Mouse (Mus musculus): ENCODE measurements around the gene Wap. TPM values are rescaled to one million over a fixed set of nuclear protein-coding genes. Genes with fewer than 3 reads are reported as not detected.

Wap gene
- total and polyA plus RNA-seq, 3 experiments, result not detected

- in situ Hi-C loops (cut with MboI; ENCODE audit: low pct_ligation_motif_present, low pct_unique_long_range_greater_than_20kb, low sequenced_read_pairs) (no loop called here), dilution Hi-C loops (cut with MboI; ENCODE audit: extremely low pct_ligation_motif_present, extremely low pct_unique_long_range_greater_than_20kb, low sequenced_read_pairs) (no loop called here)
- H3K9me3 ChIP-seq (replicated peaks; ENCODE audit: low read length), result no peaks in the 10 kb centered on the region
- H3K4me2 ChIP-seq (ENCODE audit: insufficient read depth, low read depth, poor library complexity, severe bottlenecking), result no peak overlapping the region
- H3K79me2 ChIP-seq (replicated peaks; ENCODE audit: control insufficient read depth, extremely low read depth, insufficient read depth, poor library complexity, severe bottlenecking), result no peaks in the 10 kb centered on the region
- TF ChIP-seq TBP (conservative IDR thresholded peaks at IDR 0.05; ENCODE audit: low read depth, low read length) (no peak), CHD2 (IDR thresholded peaks at IDR 0.05; ENCODE audit: low read length) (no peak), JUND (conservative IDR thresholded peaks at IDR 0.05; ENCODE audit: low read depth, low read length) (no peak), SIN3A (IDR thresholded peaks at IDR 0.05; ENCODE audit: low read length) (no peak), CTCF (conservative IDR thresholded peaks at IDR 0.05 in 1 of 2, IDR thresholded peaks at IDR 0.05 in 1 of 2; ENCODE audit: low read depth in 2 of 2, low read length in 2 of 2) (no peak), JUN (IDR thresholded peaks at IDR 0.05; ENCODE audit: insufficient read depth, low read depth, low read length) (no peak), GABPA (IDR thresholded peaks at IDR 0.05; ENCODE audit: insufficient replicate concordance, low read depth, low read length) (no peak), POLR2A (IDR thresholded peaks at IDR 0.05; ENCODE audit: low read depth, low read length) (no peak), ELF1 (IDR thresholded peaks at IDR 0.05; ENCODE audit: low read depth, low read length) (no peak), CHD1 (IDR thresholded peaks at IDR 0.05; ENCODE audit: low read depth, low read length) (no peak), ZMIZ1 (IDR thresholded peaks at IDR 0.05; ENCODE audit: low read depth, low read length) (no peak), MAZ (IDR thresholded peaks at IDR 0.05; ENCODE audit: low read depth, low read length) (no peak), KAT2A (IDR thresholded peaks at IDR 0.05; ENCODE audit: insufficient replicate concordance, low read length) (no peak), MAFK (IDR thresholded peaks at IDR 0.05; ENCODE audit: insufficient replicate concordance, low read length) (no peak), USF2 (conservative IDR thresholded peaks at IDR 0.05; ENCODE audit: low read depth, low read length) (no peak), SMC3 (IDR thresholded peaks at IDR 0.05; ENCODE audit: low read depth, low read length) (no peak), EP300 (IDR thresholded peaks at IDR 0.05; ENCODE audit: low read length) (no peak), ZNF384 (IDR thresholded peaks at IDR 0.05; ENCODE audit: low read depth, low read length) (no peak), RAD21 (IDR thresholded peaks at IDR 0.05; ENCODE audit: low read depth, low read length) (no peak)
- peaks cover 5 to 15% of the 10 kb centered on the region in 2 experiments; a peak in 2 of 4 replicates for H3K4me1 ChIP-seq (ENCODE audit: control insufficient read depth in 1 of 2, insufficient read depth in 2 of 2)
- H3K4me3 ChIP-seq (replicated peaks in 1 of 3; ENCODE audit: low read depth in 2 of 3, low read length in 2 of 3, poor library complexity in 1 of 3), result no peak overlapping the region
- no peak overlapping the region for H3K9ac ChIP-seq (ENCODE audit: insufficient read depth, low read depth)
- no peaks in the 10 kb centered on the region for H3K27me3 ChIP-seq (replicated peaks)
- no peak overlapping the region for H3K27ac ChIP-seq (ENCODE audit: insufficient read depth, low read depth)
- peaks cover 32 to 57% of the 10 kb centered on the region in 2 experiments for H3K36me3 ChIP-seq (replicated peaks in 1 of 2; ENCODE audit: control insufficient read depth in 1 of 2, insufficient read depth in 1 of 2, low read length in 1 of 2)
- DNase-seq (ENCODE audit: extremely low read depth), result no peak
These were observed 38.6 kb downstream of the Wap start for GRCm38 (mm10) chr11:6599831-6600230.

- Histone ChIP-seq H3K36me3 (replicated peaks in 1 of 2; ENCODE audit: control insufficient read depth in 1 of 2, insufficient read depth in 1 of 2, low read length in 1 of 2) (peaks cover 35 to 62% of the 10 kb centered on the region in 2 experiments), H3K79me2 (replicated peaks; ENCODE audit: control insufficient read depth, extremely low read depth, insufficient read depth, poor library complexity, severe bottlenecking) (no peaks in the 10 kb centered on the region), H3K9ac (ENCODE audit: insufficient read depth, low read depth) (no peak overlapping the region), H3K27ac (ENCODE audit: insufficient read depth, low read depth) (no peak overlapping the region), H3K4me2 (ENCODE audit: insufficient read depth, low read depth, poor library complexity, severe bottlenecking) (no peak overlapping the region), H3K4me3 (replicated peaks in 1 of 3; ENCODE audit: low read depth in 2 of 3, low read length in 2 of 3, poor library complexity in 1 of 3) (no peak overlapping the region), H3K4me1 (ENCODE audit: control insufficient read depth in 1 of 2, insufficient read depth in 2 of 2) (peaks cover 5 to 15% of the 10 kb centered on the region in 2 experiments; a peak in 2 of 4 replicates), H3K27me3 (replicated peaks) (no peaks in the 10 kb centered on the region), H3K9me3 (replicated peaks; ENCODE audit: low read length) (no peaks in the 10 kb centered on the region)
- in situ Hi-C loops (cut with MboI; ENCODE audit: low pct_ligation_motif_present, low pct_unique_long_range_greater_than_20kb, low sequenced_read_pairs), result no loop called here
- TF ChIP-seq ZNF384 (IDR thresholded peaks at IDR 0.05; ENCODE audit: low read depth, low read length), result no peak
- TF ChIP-seq IRF4 (IDR thresholded peaks at IDR 0.05; ENCODE audit: low read depth, low read length), result no peak
- no peak for TF ChIP-seq CHD2 (IDR thresholded peaks at IDR 0.05; ENCODE audit: low read length)
- TF ChIP-seq ZMIZ1 (IDR thresholded peaks at IDR 0.05; ENCODE audit: low read depth, low read length), result no peak
- no peak for TF ChIP-seq BHLHE40 (IDR thresholded peaks at IDR 0.05; ENCODE audit: low read depth, low read length)
- TF ChIP-seq ZC3H11A (IDR thresholded peaks at IDR 0.05; ENCODE audit: low read depth, low read length), result no peak
- no peak for TF ChIP-seq RAD21 (IDR thresholded peaks at IDR 0.05; ENCODE audit: low read depth, low read length)
- no peak for TF ChIP-seq NELFE (IDR thresholded peaks at IDR 0.05; ENCODE audit: low read depth, low read length)
- no peak for TF ChIP-seq JUN (IDR thresholded peaks at IDR 0.05; ENCODE audit: insufficient read depth, low read depth, low read length)
- no peak for TF ChIP-seq MEF2A (IDR thresholded peaks at IDR 0.05; ENCODE audit: borderline replicate concordance, low read depth, low read length)
- no peak for TF ChIP-seq MAX (IDR thresholded peaks at IDR 0.05; ENCODE audit: low read length)
- TF ChIP-seq CHD1 (IDR thresholded peaks at IDR 0.05; ENCODE audit: low read depth, low read length), result no peak
- TF ChIP-seq CTCF (conservative IDR thresholded peaks at IDR 0.05 in 1 of 2, IDR thresholded peaks at IDR 0.05 in 1 of 2; ENCODE audit: low read depth in 2 of 2, low read length in 2 of 2), result no peak
- TF ChIP-seq JUND (conservative IDR thresholded peaks at IDR 0.05; ENCODE audit: low read depth, low read length), result no peak
- TF ChIP-seq TCF12 (IDR thresholded peaks at IDR 0.05; ENCODE audit: low read depth, low read length), result no peak
- no peak for TF ChIP-seq GABPA (IDR thresholded peaks at IDR 0.05; ENCODE audit: insufficient replicate concordance, low read depth, low read length)
- no peak for TF ChIP-seq ETS1 (conservative IDR thresholded peaks at IDR 0.05; ENCODE audit: low read depth, low read length)
- TF ChIP-seq SMC3 (IDR thresholded peaks at IDR 0.05; ENCODE audit: low read depth, low read length), result no peak
- no peak for TF ChIP-seq POLR2A (IDR thresholded peaks at IDR 0.05; ENCODE audit: low read depth, low read length)
- DNase-seq (ENCODE audit: extremely low read depth), result no peak
- dilution Hi-C loops (cut with MboI; ENCODE audit: extremely low pct_ligation_motif_present, extremely low pct_unique_long_range_greater_than_20kb, low sequenced_read_pairs), result no loop called here
These were observed 39.3 kb downstream of the Wap start for GRCm38 (mm10) chr11:6599011-6599681.

All from CH12.LX (cell line).